Mouse (Mus musculus): Measurements from ENCODE around the gene Lbp. TPM values are rescaled to one million over a fixed set of nuclear protein-coding genes. Genes with fewer than 3 reads are reported as not detected.

Lbp gene
- polyA plus RNA-seq (2014; fragmentation: Illumina TruSeq; extraction: RNeasy Lipid Tissue Mini Kit (QIAGEN cat#74804); ENCODE audit: low read depth, low replicate concordance): 13.0 TPM

GRCm38 (mm10) chr2:158305948-158306695 is at the start of gene Lbp:
Gene Lbp, plus strand, starts transcription at chr2:158306493.

GRCm38 (mm10) chr2:158258005-158258418 is 48.3 kb upstream of the Lbp start, which contains the start of gene Bpi:
Gene Bpi, plus strand, starts transcription at chr2:158258094.

GRCm38 (mm10) chr2:158375443-158376122 is 69.3 kb downstream of the Lbp start, which contains the start of gene Snhg11:
Gene Snhg11, plus strand, starts transcription at chr2:158375638.

Other genes starting within 250 kb of the Lbp start
- gene Tgm2, start 160.1 kb upstream of the Lbp start, polyA plus RNA-seq (2014; fragmentation: Illumina TruSeq; extraction: RNeasy Lipid Tissue Mini Kit (QIAGEN cat#74804); ENCODE audit: low read depth, low replicate concordance): 2.7 TPM
- gene D630003M21Rik, start 77.3 kb upstream of the Lbp start, polyA plus RNA-seq (2014; fragmentation: Illumina TruSeq; extraction: RNeasy Lipid Tissue Mini Kit (QIAGEN cat#74804); ENCODE audit: low read depth, low replicate concordance): not detected
- not detected for gene Bpi, start 48.4 kb upstream of the Lbp start, polyA plus RNA-seq (2014; fragmentation: Illumina TruSeq; extraction: RNeasy Lipid Tissue Mini Kit (QIAGEN cat#74804); ENCODE audit: low read depth, low replicate concordance)
- 9.3 TPM for gene Snhg11, start 69.1 kb downstream of the Lbp start, polyA plus RNA-seq (2014; fragmentation: Illumina TruSeq; extraction: RNeasy Lipid Tissue Mini Kit (QIAGEN cat#74804); ENCODE audit: low read depth, low replicate concordance)
- gene Ralgapb, start 103.4 kb downstream of the Lbp start, polyA plus RNA-seq (2014; fragmentation: Illumina TruSeq; extraction: RNeasy Lipid Tissue Mini Kit (QIAGEN cat#74804); ENCODE audit: low read depth, low replicate concordance): 121 TPM
- 5.9 TPM for gene Adig, start 196.1 kb downstream of the Lbp start, polyA plus RNA-seq (2014; fragmentation: Illumina TruSeq; extraction: RNeasy Lipid Tissue Mini Kit (QIAGEN cat#74804); ENCODE audit: low read depth, low replicate concordance)
- gene Arhgap40, start 206.3 kb downstream of the Lbp start, polyA plus RNA-seq (2014; fragmentation: Illumina TruSeq; extraction: RNeasy Lipid Tissue Mini Kit (QIAGEN cat#74804); ENCODE audit: low read depth, low replicate concordance): not detected

Data from adrenal gland, adult 10 weeks (tissue).